Mouse (Mus musculus) NIH3T3 (cell line): Measurements from ENCODE around the gene Smg6.
A peak's percentile ranks its signal among the peaks of the same experiment; 100 is the strongest.

Source experiments
- DNase-seq: peaks from one replicate; pipeline ENCODE4 v3.0.0-alpha.2; 2012; ENCODE audit warnings: low read depth

Smg6 gene

DNA sequence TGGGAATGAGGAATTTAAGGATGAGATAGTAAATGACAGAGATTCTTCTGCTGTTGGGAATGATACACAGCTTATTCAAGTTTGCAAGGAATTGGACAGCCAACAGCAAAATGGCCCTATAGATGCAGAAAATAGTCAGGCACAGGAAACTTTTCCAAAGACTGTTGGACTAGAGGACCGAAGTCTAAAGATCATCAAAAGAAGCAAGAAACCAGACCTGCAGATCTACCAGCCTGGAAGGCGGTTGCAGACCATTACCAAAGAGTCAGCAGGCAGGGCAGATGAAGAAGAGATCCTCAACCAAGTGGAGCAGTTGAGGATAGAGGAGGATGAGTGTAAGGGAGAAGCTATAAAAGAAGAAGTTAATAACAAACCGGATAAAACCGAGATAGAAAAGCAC lies 3.5 kb downstream of the Smg6 start:
- no peak for DNase-seq

DNA sequence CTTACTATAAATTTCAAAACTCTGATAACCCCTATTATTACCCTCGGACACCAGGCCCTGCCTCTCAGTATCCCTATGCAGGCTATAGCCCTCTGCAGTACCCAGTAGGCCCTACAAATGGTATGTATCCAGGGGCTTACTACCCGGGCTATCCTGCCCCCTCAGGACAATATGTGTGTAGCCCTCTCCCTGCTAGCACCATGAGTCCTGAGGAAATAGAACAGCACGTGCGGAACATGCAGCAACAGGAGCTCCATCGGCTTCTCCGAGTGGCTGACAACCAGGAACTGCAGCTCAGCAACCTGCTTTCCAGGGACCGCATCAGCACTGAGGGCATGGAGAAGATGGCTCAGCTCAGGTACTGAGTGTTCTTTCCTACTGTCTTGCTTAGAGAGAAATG lies 4.8 kb downstream of the Smg6 start:
- DNase-seq, result no peak

DNA sequence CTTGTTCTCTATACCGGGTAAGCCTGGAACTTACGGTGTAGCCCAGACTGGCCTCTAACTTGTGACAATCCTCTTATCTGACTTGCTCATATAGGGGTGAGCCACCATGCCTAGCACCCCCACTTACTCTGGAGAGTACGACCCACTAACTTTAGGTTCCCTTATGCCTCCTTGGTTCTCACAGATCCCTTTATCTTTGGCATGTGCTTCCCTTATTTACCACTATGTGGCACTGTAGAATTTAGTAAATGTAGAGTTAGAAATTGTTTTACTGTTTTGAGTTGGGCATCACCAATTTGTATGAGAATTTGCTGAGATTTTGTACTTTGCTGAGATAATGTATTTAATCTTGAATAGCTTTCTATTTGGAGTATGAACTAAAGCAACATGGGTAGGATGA lies 20.7 kb downstream of the Smg6 start:
- peak; percentile 81 for DNase-seq

DNA sequence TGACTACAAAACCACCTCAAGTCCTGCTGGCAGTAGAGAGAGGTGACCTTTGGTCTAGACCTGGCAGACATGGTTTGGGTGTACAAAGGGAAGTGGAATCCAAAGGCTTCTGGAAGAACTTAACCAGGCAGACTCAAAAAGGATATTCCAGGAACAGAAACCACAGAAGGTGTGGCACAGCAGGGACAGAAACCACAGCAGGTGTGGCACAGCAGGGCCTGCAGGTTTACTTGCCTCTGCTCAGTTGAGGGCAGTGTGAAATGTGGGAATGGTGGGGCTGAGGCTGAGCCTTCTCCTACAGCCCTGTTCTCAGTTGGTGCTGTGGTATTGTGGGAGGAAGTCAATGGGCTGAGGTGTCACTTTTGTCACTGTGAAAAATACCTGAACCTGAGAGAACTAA lies 29.3 kb downstream of the Smg6 start:
- DNase-seq, result no peak

DNA sequence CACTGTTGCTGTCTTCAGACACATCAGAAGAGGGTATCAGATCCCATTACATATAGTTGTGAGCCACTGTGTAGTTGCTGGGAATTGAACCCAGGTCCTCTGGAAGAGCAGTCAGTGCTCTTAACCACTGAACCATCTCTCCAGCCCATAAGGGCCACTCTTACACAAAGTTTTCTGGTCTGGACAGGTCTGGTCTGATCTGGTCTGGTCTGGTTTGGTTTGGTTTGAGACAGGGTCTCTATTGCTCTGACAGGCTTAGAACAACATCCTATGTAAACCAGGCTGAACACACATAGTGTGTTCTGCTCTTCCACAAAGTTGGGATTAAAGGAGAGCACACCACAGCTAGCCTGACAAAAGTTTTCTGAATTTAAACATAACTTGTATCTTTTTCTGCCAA lies 30.4 kb downstream of the Smg6 start:
- DNase-seq, result no peak

DNA sequence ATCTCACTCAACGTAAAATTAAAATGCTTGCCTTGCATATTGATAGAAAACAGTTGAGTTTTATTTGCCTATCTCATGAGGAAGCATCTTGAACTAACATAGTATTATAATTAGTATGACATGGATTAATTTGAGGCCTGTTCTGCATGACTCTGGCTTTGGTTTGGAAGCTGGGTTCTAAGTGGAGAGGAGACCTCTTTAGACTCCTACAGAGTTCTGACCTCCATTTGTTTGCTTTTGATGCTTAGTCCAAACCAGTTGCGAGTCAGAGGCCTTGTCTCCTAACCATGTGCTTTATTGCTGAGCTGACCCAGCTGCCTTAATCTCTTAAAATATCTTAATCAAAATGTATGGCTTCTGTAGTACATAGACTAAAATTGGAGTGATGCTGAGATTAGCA lies 32.0 kb downstream of the Smg6 start:
- no peak for DNase-seq

DNA sequence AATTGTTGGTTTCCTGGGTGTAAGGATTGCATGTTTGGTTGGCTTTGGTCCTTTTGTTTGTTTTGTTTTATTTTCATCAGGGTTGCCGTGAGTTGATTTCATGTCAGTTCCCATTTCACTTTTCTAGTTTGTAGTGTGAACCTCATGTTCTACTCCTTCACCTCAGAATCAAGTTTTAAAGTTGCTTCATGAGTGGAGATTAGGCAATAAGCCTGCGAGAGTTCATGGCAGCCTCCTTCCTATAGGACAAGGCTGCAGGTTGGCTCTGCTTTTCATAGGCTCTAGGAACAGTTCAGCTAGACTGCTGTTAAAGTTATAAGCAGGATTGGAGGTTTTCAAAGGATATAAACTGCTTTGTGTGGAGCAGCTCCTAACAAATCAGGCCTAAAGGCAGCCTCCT lies 33.9 kb downstream of the Smg6 start:
- DNase-seq, result peak; percentile 23

DNA sequence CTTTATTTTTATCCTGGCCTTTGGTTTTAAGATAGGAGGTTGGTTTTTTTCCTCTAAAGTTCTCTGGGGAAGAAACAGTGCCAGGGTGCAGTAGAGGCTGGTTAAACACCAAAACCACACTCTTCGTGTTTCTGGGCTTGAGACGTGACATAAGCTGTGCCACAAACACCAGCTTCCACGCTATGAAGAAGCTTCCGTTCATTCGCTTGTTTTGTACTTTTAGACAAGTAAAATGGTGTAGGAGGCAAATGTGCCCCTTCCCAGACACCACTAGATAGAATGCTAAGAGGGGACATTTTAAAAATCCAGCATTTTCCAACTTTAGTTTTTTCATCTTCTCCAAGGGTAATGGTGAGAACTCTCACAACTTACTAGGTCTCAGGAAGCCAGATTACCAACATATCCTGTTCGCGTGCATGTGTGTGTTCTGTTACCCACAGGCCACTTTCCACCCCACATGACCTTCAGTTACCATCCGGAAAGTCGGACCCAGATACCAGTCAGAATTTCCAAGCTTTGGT lies 34.5 kb downstream of the Smg6 start:
- DNase-seq, result no peak

DNA sequence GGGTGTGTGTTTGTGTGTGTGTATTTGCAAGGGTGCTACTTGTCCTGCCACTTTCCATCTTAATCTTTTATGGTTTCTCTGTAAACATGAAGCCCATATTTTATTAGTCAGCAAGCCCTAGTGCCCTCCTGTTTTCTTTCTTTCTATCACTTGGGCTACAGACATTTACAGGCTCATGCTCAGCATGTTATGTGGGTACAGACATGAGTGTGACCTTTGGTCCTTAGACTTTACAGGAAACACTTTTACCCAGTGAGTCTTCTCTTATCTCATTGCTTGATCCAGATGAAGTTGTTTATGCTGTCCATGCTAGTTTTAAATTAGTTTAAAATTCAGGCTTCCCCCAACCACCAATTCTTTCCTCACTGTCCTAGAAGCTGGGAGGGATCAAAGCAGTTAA lies 36.3 kb downstream of the Smg6 start:
- DNase-seq, result no peak

DNA sequence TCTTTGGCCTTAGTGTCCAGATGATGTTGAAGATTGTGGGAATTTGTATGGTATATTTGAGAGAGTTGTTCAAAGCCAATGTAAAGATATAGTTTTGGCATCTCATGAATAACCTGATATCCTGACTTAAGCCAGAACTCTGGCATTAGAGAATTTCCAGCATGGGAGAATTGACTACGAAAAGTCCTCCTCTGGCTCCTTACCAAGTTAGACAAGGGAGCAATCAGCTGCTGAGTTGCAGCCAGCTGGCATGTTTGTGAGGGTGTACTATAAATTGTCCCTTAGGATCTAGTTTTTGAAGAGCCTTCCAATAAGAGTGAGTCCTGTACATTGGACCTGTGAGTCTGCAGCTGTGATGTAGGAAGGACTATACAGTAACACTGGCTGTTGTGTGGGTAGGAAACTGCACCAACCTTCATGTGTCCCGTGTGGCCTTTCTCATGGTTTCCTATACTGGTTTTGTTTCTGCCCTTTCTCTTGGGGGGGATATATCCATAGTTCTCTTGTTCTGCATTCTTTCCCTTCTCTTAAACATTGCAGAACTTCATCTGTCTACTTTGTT lies 37.3 kb downstream of the Smg6 start:
- DNase-seq, result peak; percentile 64

DNA sequence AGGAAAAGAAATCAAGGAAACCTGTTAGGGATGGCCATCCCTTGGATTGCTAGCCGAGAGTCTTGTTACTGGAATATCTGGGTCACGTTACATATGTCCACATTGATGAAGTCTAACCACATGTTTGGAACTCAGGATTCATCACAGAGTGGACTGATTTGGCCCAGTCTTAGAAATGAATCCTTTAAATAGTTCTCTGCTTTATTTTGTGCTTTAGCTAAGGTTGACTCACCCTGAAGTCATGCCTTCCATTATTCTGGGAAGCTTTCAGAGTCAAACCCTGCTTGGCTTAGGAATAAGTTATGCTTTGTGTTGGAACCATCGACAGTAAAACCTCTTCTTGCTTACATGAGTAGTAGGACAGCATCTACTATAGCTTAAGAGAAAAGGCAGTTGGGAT lies 39.9 kb downstream of the Smg6 start:
- DNase-seq, result peak; percentile 71

DNA sequence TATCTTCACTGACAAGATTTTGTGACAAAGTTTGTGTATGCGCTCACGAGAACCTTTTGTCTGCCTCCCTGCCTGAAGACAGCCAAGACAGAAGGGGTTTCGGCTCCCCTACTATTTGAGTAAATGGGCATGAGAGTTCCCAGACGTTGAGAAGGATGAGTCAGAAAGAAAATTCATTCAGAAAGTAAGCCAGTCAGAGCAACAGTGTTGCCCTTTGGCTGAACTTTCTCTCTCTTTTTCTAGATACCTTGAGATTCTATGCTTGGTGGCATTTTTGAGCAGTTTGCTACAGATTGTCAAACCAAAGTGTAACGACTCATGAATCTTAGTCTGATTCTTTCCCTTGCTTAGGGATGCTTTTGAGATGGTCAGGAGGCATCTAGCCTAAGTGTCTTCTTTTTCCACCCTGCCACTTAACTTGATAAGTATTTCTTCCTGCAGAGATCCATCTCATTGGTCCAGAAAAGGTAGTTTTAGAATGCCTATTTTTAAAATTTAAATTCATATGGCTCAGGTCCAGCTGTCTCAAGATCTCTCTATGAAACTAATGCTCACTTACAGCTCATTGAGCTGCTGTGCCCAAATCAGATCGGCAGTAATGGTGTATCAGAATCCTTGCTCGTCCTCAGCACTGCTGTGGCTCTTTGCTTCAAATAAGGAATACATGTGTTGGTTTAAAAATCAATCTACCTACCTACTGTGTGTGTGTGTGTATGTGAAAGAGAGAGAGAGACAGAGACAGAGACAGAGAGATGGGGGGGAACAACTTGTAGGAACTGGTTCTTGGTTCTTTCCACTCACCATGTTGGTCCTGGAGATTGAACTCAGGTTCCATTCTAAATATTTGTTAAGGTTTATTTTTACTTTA lies 47.9 kb downstream of the Smg6 start:
- peak; percentile 58 for DNase-seq

DNA sequence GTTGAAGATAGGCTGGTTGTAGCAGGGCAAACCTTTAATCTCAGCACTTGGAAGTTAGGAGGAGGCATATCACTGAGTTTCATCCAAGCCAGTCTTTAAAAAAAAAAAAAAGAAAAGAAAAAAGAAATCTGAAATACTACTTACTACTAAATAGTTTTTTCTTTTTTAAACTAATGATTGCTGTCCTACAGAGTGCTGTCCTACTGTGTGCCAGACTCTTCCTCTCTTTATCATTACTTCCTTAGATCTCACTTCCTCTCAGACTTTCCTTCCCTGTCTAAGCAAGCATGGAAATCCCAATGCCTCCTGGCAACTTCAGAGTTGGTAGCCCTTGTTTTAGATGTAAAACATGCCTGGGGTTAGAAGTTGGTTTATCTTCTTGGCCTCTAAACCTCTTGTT lies 49.0 kb downstream of the Smg6 start:
- DNase-seq, result no peak

DNA sequence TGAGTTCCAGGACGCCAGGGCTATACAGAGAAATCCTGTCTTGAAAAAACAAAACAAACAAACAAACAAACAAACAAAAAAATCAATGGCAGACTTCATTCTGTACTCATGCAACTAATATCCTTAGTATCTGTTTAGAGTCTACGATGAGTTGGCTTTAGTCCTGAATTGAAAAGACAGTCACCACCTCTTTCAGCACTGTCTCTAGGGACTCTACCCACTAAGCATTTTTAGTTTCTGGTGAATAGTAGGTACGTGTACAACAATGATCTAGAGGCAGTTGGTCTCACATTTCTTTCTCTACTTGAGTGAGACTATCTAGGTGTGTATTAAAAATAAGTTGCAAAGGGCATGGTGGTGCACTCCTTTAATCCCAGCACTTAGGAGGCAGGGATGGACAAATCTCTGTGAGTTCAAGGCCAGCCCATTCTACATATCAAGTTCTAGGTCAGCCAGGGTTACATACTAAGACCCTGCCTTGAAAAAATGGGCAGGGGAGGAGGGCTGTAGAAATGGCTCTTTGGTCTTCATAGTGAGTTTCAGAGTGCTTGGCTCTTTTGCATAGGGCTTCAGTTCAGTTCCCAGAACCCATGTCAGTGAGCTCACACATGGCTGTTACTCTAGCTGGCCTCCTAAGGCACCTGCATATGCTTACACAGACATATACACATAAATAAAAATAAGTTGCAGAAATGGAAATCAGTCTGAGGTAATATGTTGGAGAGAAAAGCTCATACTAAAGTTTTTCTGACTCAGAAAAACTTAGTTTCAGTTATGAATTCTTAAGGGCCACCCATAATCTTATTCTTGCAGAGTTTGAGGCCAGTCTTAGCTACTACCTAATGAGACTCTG lies 51.4 kb downstream of the Smg6 start:
- no peak for DNase-seq

DNA sequence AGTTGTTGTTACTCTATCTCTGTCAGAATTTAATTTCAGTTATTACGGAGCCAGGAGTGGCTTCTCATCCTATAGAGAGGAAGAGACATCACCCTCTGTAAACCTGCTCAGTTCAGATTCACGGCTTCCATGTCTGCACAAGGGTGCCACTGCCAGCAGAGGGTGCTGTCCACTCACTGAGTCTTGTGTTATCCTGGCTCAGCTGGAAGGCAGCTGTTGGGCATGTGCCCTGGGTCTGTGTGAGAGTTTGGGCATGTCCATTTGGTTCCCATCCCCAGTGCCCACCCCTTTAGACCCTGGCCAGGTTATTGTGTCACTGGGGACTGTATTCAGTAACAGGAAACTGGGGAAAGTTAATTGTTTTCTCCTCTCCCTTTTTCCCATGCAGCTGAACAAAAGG lies 55.8 kb downstream of the Smg6 start:
- peak; percentile 93 for DNase-seq

DNA sequence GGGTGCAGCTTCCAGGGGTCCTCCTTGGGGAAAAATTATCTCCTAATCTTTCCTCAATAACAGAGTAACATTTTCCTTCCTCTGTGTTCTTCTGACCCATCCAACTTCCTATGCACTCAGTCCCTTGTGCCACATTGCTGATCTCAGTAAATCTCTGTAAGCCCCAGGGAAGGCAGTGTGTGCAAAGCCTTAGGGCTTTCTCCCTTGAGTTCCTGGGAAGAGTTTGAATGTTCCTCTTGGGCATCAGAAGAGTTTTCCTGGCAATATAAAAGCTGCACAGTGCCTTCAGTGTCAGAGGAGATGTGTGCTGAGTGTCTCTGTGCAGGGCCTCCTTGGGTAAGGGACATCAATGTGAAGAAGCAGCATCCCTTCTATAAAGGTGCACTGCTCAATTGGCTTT lies 56.6 kb downstream of the Smg6 start:
- DNase-seq, result no peak

DNA sequence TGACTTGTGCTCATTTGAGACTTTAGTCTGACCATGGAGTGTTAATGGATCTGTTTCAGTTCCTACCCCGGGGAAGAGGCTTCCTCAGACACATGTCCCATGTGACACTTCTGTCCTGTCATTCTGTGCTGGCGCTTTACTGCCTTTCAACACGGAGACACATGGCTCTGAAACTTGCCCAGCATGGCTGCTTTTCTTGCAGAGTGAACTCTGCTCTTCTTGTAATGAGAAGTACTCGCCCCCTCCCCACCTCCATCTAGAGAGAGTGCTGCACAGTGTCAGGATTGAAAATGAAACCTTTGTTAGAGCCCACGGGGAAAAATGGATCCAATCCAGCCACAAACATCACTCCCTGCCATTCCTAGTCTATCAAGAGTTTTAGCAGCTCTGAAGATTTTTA lies 62.5 kb downstream of the Smg6 start:
- peak; percentile 45 for DNase-seq

DNA sequence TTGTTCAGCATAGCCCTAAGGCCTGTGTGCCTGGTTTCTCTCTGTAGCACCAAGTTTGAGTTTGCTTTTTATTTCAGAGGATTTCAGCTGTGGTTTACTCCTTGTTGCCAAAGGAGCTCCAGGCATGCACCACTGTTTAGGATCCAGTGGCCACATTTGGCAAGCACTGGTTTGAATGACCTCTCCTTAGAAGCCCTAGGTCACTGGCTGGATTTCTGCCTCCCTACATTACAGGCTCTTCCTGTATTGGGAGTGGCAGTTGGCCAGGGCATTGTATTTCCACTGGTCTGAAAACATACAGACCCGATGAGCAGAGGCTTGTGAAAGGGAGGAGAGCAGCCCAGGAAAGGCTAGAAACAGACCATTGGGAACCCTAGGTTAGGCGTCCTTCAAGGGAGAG lies 63.4 kb downstream of the Smg6 start:
- peak; percentile 87 for DNase-seq

DNA sequence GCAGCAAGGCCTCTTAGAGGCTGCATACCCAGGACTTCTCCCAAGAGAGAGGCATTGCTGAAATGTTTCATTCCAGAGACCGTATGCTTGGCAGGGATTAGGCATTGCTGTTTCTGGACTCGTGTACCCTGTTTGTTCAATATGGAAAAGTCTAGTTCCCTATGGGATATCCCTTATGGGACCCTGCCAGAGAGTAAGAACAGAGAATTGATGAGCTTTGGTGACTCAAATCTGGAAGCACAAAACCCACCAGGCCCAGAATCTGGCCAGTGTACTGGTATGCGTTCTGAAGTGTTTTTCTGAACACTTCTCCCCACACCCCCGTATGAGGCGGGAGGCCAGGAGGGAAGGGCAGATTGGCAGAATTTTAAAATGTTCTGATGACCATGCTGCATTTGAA lies 64.9 kb downstream of the Smg6 start:
- DNase-seq, result peak; percentile 85

DNA sequence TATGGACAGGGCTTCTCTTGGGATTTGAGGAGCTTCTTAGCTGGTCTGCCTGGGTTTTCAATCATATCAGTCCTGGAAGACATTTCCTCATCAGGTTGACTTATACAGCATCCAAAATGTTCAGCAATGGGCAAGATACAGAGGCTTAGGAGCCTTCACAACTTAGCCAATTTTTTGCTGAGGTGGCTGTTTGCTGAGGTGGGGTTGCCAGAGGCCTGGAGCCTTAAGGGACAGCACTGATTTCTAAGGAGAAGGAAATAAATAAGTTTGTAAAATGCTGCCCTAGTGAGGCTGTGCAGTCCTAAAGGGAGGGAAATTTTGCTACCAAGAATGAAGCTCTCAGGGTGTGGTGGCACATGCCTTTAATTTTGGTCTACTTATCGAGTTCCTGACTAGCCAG lies 65.7 kb downstream of the Smg6 start:
- no peak for DNase-seq

DNA sequence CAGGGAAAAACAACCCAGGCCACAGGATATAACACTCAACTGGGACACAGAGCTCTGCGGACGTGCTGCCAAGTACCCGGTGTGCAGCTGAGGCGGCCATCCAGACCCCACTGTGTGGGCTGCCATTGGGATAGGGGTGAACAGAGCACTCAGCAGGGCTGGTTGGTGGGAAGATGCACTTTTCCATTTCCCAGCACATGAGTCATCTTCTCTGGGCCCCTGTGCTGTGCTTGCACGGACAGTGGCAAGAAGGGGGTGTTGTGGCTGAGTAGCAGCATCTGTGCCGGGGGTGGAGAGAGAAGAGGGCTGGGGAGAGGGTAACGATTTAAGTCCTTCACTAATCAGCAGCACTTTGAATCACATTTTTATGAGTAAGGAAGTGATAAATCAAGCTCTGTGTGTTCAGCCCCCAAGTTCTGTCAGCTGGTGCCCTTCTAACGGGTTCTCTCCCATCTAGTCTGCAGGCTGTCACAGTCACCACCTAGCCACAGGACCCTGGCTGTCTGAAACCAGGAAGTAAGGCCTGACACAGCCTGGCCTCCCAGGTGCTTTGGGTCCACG lies 66.9 kb downstream of the Smg6 start:
- DNase-seq, result peak; percentile 68

DNA sequence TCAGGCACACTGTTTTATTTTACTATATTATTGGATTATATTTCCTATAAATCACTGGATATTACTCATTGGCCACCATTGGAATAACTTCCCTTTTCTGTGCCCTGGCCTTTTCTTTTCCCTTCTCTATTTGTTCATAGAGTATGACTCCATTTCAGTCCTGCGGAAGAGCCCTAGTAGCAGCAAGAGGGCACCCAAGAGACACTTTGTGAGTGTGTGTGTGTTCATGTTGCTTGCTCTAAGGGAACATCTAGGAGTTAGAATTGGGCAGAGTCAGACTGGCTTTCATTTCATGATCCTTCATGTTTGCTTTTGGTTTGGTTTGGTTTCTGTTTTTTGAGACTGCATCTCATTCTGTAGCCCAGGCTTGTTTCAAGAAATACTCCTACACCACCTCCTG lies 68.5 kb downstream of the Smg6 start:
- DNase-seq, result peak; percentile 35
